Mouse (Mus musculus) G1E (cell line): Measurements from ENCODE around the gene Ift122.

ENCODE experiments used
- CTCF ChIP-seq: IDR thresholded peaks from 2 replicates; pipeline ENCODE4 v1.5.1; 2012; ENCODE audit warnings: low read depth, low read length, inconsistent platforms, mixed read lengths
- TAL1 ChIP-seq: conservative IDR thresholded peaks from 2 replicates; pipeline ENCODE4 v1.6.1; 2012; ENCODE audit warnings: low read depth, low read length, inconsistent platforms, mixed read lengths

GRCm38 (mm10) chr6:115811606-115812005 lies 41.7 kb upstream of the Ift122 start:
- TF ChIP-seq CTCF (no peak), TAL1 (no peak)
